Mouse (Mus musculus): ENCODE measurements around the gene Dnah2.

DNA sequence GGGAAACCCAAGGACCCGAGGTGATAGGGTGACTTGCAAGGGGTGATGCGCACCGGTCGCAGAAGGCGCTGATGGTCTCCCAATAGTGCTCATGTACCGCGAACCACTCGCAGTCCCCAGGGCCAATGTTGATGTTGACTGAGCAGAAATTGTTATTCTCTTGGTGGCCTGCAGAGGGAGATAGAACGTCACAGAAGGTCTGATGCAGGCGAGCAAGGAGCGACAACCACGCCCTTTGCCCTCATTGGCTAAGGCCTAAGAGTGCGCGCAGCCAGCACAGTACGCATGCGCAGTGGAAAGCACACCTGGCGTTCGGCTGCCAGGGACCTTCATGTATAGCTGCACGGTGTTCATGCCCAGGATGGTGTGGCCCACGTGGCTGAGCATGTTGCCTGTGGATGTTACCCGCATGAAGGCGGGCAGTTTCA lies 147.7 kb downstream of the Dnah2 start:
- peak; percentile 98 for TF ChIP-seq CTCF (IDR thresholded peaks at IDR 0.05)
- no peak for TF ChIP-seq EP300 (IDR thresholded peaks at IDR 0.05)

All from lung, postnatal 0 days (tissue).